Mouse (Mus musculus): ENCODE results near the gene Ddit4.

Ddit4 gene

DNA sequence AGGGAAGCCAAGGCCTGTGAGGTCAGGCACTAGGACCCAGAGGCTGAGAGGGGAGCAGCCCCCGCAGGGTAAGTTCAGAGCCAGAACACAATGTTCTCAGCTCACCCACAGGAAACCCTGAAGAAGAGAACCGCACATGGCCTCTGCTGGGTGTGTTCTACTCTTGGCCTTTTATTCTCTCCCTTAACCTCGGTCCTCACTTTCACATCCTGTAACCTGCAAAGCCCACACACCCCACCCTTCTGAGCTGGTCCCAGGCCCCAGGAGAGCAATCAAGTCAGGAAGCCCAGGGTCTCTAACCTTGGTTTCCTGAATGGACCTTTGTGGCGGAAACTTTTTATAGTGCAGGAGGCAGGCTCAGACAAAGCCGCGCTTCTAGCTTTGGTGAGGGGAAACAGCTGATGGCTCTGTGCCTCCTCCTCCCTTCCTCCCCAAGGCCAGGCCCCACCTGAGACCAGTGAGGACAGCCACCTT lies 22.6 kb upstream of the Ddit4 start:
- in situ Hi-C loops (cut with MboI; ENCODE audit: low pct_unique_long_range_greater_than_20kb in 1 of 2, low sequenced_read_pairs in 2 of 2, unreplicated experiment in 1 of 2) = no loop called here

DNA sequence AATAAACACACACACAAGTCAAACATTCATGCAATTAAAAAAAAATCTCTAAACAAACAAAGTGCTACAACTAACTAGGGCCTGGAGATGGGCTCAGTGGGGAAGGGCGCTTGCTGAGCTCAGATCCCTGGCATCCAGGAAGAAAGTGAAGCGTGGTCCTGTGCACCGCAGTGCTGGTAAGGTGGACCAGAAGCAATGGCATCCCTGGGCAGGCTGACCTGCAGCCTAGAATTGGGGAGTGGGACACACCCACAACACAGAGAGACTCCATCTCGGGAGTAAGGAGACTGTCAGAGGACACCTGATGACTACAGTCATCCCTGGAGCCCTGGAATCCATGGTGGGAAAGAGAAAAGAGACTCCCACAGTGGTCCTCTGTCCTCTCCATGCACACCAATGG lies 21.8 kb upstream of the Ddit4 start:
- in situ Hi-C loops (cut with MboI; ENCODE audit: low pct_unique_long_range_greater_than_20kb in 1 of 2, low sequenced_read_pairs in 2 of 2, unreplicated experiment in 1 of 2) = no loop called here

DNA sequence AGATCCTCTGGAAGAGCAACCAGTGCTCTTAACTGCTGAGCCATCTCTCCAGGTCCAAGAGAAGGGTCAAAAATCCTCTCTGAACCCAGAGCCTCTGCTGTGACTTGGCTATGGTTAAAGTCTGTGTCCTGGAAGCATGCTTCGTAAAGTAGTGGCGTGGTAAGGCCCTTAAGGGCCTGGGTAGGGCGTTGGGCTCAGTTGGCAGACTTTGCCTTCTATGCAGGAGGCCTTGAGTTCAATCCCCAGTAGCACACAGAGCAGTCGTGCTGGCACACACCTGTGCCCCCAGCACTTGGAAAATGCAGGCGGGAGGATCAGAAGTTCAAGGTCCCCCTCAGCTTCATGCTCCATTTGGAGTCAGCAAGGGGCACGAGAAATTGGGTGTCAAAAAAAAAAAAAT lies 21.4 kb upstream of the Ddit4 start:
- in situ Hi-C loops (cut with MboI; ENCODE audit: low pct_unique_long_range_greater_than_20kb in 1 of 2, low sequenced_read_pairs in 2 of 2, unreplicated experiment in 1 of 2) = no loop called here

DNA sequence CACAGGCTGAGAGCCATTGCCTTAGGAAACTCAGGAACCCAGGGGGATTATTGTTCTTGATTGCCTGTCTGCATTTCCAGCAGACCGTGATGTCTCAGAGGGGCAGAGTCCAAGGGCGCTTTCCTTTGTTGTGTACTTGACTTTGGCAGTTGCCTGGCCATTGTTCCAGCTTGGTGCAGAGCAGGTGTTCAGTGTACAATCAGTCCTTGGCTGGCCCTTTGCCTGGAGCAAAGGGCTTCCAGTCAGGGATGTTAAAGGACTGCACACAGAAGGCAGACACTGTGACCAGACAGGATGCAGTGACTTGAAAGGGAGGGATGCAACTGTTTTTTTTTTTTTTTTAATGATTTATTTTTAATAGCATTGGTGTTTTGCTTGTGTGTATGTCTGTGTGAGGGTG lies 20.9 kb upstream of the Ddit4 start:
- in situ Hi-C loops (cut with MboI; ENCODE audit: low pct_unique_long_range_greater_than_20kb in 1 of 2, low sequenced_read_pairs in 2 of 2, unreplicated experiment in 1 of 2) = no loop called here

DNA sequence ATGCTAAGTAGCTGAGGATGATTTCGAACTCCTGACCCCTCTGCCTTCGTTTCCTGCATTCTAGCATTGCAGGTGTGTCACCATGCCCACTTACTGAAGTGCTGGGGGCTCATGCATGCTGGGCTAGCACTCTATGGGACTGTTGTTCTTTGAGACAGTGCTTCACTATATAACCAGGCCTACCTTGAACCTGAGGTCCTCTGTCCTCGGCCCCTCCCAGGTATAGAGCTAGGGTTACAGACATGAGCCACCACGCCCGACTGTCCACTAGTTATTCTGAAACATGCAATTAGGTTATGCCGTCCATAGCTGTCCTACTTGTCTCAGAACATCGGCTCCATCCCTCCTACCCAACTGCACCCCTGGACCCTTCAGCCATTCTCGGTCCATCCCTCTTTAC lies 20.2 kb upstream of the Ddit4 start:
- in situ Hi-C loops (cut with MboI; ENCODE audit: low pct_unique_long_range_greater_than_20kb in 1 of 2, low sequenced_read_pairs in 2 of 2, unreplicated experiment in 1 of 2) = no loop called here

DNA sequence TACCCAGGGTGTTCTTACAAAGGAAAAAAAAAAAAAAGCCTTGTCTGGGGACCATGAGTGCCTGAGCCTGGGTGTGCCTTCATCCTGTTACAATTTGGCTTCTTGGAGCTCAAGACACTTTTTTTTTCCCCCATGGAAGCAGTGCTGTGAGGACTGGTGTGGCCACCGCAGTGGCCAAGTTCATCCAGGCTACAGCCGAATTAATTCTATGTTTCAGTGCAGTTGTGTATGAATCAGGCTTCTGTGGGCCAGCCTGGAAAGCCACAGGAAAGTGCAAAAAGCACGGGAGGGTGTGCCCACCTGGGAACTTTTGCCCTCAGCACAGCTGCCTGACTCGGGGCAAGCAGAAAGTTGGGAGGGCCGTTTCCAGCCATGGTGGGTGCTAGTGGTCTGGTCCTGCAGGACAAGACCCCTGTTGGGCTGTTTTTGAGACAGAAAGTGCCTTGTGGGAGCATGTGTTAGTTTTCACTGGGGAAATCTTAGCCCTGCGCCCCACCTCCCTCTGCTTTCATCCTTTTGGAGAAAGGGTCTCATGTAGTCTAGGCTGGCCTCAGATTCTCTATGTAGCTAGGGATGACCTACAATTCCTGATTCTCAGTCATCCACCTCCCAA lies 18.9 kb upstream of the Ddit4 start:
- in situ Hi-C loops (cut with MboI; ENCODE audit: low pct_unique_long_range_greater_than_20kb in 1 of 2, low sequenced_read_pairs in 2 of 2, unreplicated experiment in 1 of 2) = no loop called here

DNA sequence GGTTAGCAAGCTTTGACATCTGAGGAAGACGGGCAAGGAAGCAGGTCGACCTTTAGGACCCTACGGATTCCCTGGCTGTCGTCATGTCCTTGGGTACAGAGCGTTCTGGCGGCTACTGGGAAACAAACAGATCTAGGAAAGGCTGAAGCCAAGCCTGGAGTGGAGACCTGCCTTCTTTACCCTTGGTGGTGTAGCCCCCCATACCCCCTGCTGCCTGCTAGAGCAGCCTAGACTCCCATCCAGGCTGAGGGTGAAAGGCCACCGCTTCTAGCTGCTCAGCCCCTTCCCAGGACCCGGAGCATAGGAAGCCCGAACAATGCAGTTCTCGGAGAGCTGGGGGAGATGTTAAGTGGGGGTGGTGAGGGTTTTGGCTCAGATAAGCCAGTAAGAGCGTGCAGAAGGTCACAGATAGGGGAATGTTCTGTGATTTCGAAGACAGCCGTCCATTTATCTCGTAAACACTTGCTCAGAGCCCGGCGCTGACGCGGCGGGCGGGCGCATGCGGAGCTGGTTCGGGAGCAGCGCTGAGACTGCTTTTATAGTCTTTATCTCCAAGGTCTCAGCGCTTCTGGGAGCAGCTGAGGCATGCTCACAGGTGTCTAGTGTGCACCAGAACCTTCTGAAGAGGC lies 18.3 kb upstream of the Ddit4 start:
- in situ Hi-C loops (cut with MboI; ENCODE audit: low pct_unique_long_range_greater_than_20kb in 1 of 2, low sequenced_read_pairs in 2 of 2, unreplicated experiment in 1 of 2) = no loop called here

DNA sequence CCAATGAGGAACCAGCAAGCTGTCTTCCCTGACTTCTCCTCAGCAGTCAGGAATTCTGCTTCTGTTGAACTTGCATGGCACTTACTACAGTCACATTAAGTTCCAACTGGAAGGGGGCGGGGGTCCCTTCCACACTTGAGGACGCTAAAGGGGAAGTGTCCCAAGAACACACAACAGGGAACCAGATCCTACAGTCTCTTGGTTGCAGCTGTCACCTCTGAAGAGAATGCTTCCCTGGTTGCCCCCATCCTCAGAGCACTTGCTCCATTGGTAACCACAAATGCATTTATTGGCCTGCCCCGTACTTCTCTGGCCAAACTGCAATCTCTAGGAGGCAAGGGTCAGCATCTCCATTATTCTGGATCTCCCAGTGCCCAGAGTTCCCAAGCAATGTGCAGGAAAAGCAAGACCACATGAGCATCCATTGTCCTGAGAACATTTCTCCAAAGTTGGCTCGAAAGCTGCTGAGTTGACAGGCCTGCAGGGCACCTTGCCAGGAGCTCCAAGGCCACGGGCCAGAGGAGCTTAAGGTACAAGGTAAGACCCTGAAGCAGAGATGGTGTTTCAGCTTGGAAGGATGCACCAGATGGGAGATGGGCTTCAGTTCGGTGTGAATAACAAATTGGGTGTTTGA lies 15.8 kb upstream of the Ddit4 start:
- in situ Hi-C loops (cut with MboI; ENCODE audit: low pct_unique_long_range_greater_than_20kb in 1 of 2, low sequenced_read_pairs in 2 of 2, unreplicated experiment in 1 of 2) = no loop called here

DNA sequence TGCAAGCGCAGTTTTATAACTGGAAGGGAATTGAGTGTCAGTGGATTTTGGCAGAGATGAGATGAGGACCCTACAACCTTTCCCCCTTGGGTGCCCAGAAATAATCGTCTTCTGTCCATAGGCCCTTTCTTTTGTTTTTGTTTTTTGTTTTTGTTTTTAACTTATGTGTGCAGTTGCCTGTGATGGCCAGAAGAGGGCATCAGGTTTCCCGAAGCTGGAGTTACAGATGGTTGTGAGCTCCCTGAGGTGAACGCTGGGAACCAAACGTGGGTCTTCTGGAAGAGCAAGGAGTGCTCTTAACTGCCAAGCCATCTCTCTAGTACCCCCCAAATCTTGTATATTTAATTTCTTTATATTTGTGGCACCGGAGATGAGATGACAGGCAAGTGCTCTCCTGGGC lies 15.1 kb upstream of the Ddit4 start:
- in situ Hi-C loops (cut with MboI; ENCODE audit: low pct_unique_long_range_greater_than_20kb in 1 of 2, low sequenced_read_pairs in 2 of 2, unreplicated experiment in 1 of 2) = no loop called here

DNA sequence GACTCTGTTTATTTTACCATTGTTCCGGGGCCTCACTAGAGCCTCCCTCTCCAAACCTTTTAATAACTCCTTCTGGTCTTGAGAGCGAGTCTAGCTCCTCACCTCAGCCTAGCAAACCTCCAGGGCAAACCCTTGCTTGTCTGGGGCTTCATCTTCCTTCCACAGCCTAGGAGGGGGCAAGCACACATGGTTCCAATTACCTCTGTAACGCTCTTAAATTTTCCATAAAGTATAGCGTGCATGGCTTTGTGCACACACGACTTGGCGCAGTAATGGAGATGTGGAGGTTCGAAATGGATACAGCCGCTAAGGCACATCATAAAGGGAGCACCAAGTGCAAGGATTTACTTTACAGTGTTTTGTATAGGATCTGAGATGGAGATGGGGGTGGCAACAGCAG lies 14.2 kb upstream of the Ddit4 start:
- in situ Hi-C loops (cut with MboI; ENCODE audit: low pct_unique_long_range_greater_than_20kb in 1 of 2, low sequenced_read_pairs in 2 of 2, unreplicated experiment in 1 of 2) = no loop called here

DNA sequence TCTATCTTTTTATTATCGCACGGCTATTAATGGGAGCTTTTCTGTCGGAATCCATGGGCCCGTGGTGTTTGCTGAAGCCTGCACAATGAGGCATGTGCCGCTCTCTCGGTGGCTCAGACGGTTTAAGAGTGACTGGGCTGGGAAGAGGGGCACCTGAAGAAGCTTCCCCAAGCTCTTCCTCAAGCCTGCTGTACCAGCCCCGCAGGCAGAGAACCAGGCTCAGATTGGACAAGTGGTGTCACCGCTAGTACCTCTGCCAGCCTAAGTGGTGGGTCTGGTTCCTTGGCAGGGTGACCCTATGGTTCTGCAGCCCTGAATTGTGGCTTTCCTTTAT lies 13.7 kb upstream of the Ddit4 start:
- in situ Hi-C loops (cut with MboI; ENCODE audit: low pct_unique_long_range_greater_than_20kb in 1 of 2, low sequenced_read_pairs in 2 of 2, unreplicated experiment in 1 of 2) = no loop called here

DNA sequence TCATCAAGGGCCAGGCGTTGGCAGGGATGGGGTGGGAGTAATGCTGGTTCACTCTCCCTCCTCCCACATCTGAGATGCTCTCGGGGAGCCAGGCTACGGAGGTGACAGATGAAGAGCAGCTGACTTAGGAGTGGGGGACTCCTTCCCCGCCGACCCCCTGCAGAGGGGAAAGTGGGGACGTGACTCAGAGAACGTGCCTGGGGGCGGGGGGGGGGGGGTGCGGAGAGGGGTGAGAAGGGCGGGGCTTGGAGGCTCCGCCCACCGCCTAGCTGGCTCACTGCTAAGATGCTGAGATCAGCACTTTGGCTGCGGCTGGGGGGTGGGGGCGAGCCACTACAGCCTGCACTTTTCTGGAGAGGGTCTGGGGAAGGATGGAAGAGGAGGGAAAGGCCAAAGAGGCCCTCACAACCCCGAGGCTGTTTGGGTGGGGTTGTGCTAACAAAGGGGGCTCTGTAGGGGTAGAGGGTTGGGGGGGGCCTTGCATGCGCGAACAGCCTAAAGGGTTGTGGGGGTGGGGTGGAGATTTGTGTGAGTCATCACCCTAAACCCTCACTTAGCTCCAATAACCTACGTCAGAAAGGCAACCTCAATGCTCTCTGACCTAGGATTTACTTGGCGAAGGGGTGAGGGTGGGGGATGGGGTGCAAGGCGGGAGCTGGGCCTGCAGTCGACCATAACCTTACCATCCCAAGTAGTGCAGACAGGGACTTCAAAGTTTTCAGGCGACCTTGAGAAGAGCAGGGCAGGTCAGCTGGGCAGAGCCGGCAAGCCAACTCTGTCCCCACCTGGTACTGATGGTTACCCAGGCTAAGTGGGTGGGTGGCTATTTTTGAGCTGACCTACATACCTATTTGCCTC lies 13.1 kb upstream of the Ddit4 start:
- in situ Hi-C loops (cut with MboI; ENCODE audit: low pct_unique_long_range_greater_than_20kb in 1 of 2, low sequenced_read_pairs in 2 of 2, unreplicated experiment in 1 of 2) = no loop called here

DNA sequence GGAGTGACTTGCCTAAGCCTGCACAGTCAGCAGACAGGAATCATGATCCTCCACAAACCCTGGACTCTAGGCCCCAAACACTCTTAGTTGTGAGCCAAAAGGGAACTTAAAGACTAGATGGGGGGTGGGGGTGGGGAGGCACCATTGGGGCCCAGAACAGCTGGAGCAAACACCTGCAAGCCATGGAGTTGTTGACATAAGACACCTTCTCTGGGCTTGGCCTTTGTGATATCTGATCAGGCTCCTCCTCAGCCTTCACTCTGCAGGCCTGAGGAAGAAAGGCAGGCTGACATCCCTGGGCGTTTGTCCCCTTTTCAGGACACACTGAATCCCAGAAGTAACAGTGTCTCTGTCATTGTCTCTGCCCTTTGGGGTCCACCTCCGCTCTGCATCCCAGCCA lies 12.0 kb upstream of the Ddit4 start:
- in situ Hi-C loops (cut with MboI; ENCODE audit: low pct_unique_long_range_greater_than_20kb in 1 of 2, low sequenced_read_pairs in 2 of 2, unreplicated experiment in 1 of 2) = no loop called here

DNA sequence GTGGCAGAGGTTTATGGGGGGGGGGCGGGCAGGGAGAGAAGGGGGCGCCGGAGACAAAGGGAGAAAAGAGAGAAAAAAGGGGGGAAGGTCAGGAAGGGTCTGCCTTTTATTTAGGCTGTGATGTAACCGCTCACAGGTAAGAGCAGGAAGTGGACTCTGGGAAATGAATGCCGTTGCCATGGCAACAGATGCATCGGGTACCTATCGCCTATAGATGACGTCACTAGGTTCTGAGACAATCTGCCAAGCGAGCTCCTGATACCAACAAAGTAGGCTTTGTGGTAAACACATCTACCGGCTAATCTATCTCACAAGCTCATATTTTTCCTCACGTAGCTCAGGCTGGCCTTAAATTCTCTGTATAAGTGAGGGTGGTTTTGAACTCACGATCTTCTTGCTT lies 7.9 kb upstream of the Ddit4 start:
- in situ Hi-C loops (cut with MboI; ENCODE audit: low pct_unique_long_range_greater_than_20kb in 1 of 2, low sequenced_read_pairs in 2 of 2, unreplicated experiment in 1 of 2) = no loop called here

DNA sequence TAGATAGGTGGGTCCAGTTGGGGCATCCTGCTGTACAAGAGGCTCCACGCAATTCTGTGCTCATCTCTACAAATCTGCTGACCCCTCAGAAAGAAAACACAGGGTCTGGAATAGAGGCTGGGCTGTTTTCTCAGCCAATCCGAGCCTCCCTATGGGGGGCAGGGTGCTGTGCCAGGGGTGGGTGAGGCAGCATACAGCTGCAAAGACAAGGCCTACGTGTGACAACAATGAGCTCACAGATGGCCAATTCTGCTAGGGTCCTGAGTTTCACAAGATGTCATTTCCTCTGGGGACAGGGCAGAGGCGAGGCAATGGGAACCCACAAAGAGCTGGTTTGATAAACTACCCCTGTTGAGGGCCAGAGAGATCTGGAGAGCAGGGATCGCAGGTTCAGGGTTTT lies 6.8 kb upstream of the Ddit4 start:
- in situ Hi-C loops (cut with MboI; ENCODE audit: low pct_unique_long_range_greater_than_20kb in 1 of 2, low sequenced_read_pairs in 2 of 2, unreplicated experiment in 1 of 2) = no loop called here

DNA sequence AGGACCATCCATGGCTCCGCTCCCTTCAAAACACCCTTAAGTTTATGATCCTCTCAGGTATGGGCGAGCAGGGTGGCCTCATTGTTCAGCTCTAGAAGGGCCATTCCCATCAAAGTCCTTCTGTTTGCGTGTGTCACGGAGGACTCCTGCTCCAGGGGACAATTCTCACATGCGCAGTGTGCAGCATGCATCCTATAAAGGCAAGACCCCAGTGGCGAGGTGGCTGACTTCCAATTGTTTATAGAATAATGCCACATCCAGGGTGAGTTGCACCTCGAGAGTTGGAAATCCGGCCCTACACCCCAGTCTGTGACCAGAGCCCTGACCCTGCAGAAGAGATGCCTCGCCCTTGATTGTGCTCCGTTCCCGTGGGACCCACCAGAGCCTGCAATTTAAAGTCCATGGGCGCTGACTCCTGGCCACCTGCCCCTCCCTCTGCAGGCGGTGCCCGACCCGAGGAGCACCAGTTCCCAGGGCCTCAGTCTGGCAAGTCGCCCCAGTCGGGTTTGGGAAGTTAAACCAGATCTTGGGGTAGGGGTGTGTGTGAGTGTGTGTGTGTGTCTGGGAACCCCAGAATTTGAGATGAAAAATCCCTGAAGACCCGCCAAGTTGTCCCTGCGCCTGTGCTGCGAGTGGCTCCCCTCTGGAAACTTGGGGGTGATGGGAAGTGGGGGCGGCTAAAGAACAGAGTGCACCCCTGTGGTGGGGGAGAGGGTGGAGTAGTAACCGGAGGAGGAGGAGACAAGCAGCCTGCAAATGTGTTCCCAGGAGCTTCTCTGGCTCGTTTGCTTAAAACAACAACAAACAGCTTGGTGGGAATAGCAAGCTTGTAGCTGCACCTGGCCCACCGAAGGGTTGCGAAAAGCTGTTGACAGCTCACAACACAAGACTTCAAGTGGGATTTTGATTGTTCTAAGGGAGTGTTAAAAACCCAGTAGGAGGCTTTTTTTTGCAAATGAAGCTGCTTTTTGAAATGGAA lies 5.8 kb upstream of the Ddit4 start:
- in situ Hi-C loops (cut with MboI; ENCODE audit: low pct_unique_long_range_greater_than_20kb in 1 of 2, low sequenced_read_pairs in 2 of 2, unreplicated experiment in 1 of 2) = no loop called here

DNA sequence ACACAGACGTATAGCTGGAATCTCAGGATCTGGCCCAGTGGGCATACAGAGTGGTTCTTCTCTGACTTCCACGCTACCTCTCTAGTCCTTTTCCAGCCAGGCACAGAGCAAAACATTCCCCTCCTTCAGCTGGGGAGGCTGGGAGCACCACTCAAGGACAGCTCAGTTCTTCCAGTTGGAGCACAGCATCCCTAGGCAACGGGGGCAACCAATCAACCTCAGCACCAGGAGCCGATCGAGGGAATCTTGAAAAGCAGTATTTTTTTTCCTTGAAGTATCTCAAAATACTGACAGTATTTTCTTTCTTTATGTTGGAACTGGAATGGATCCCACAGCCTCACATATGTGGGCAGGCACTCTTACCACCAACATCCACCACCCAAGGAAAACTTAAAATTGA lies 5.0 kb upstream of the Ddit4 start:
- in situ Hi-C loops (cut with MboI; ENCODE audit: low pct_unique_long_range_greater_than_20kb in 1 of 2, low sequenced_read_pairs in 2 of 2, unreplicated experiment in 1 of 2) = no loop called here

DNA sequence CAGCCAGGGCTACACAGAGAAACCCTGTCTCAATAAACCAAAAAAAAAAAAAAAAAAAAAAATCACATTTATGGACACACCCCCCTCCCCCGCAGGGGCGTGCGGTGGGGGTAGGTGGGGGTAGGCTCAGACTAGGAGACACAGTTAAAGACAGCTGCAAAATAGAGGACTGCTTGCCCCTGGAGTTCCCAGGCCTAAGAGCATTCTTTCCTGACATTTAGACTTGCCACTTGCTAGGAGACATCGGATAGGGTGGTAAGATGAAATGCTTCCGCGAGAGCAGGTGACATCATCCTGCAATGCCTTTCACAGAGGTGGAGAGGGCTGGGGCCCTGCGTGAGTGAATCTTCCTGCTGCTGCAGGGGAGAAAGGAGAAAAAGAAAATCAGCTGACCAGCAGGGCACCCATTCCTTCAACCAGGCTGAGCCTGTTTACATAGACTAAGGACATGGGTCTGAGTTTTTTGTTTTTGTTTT lies 2.0 kb upstream of the Ddit4 start:
- in situ Hi-C loops (cut with MboI; ENCODE audit: low pct_unique_long_range_greater_than_20kb in 1 of 2, low sequenced_read_pairs in 2 of 2, unreplicated experiment in 1 of 2) = no loop called here

Measured in mouse embryonic stem cell (cell line).